Comparison of ENCODE assay signal across 8 mouse cellular contexts in the genomic region with DNA sequence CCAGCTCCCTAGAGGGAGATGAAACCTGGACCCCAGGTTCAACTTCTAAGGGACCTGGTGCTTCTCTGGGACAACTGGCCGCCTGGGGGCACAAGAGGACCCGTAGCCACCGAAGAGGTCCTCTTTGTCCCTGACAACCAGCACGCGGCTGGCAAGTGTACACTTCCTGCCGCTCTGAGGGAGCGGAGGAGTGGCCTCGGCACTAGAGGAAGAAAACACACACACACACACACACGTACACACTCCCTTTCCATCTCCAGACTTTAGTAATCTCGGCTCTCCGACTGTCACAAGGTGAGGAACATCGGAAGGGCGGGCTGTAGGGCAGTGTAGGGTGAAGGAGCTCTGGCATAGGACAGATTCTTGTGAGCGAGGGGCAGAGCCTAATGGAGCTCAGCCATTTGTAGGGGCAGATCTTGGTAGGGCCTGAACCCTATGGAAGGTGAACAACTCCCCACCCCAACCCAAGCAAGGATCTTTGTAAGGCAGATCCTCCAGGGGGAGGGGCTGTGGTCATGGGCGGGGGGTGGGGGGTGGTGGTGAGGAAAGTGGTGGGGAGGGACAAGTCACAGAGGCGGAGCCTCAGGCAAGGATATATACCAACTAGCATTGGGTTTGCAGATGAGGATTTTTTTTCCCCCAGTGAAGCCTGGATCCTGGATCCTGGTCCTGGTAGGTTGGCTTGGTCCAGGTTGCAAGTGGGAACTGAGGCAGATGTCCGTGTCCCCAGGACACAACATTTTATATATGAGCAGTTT. TPM values are rescaled to one million over a fixed set of nuclear protein-coding genes. Genes with fewer than 3 reads are reported as not detected.
DNase-seq lines count a peak whose midpoint lies in the region; ATAC-seq and TF ChIP-seq lines count a peak whose summit lies in the region.

No protein-coding gene starts in this region.

- peak; percentile 93 for ATAC-seq in hindbrain, postnatal 0 days

- no peaks in the 10 kb centered on the region for H3K27me3 ChIP-seq in hindbrain, postnatal 0 days (ENCODE audit: insufficient read depth, low read length)
- peaks cover 5% of the 10 kb centered on the region for H3K27me3 ChIP-seq in midbrain, embryonic 10.5 days (ENCODE audit: low read depth, poor library complexity, severe bottlenecking)

- peaks cover 8% of the 10 kb centered on the region; the same call in 1 of the 2 replicates for H3K4me1 ChIP-seq in hindbrain, postnatal 0 days (ENCODE audit: insufficient read depth, low read length)
- peaks cover 25% of the 10 kb centered on the region for H3K4me1 ChIP-seq in midbrain, embryonic 10.5 days

- H3K9me3 ChIP-seq in hindbrain, postnatal 0 days (ENCODE audit: low read length), result no peaks in the 10 kb centered on the region
- no peaks in the 10 kb centered on the region for H3K9me3 ChIP-seq in midbrain, embryonic 10.5 days (replicated peaks)

- 16% methylated on average over 17 of the region's 17 CpGs for WGBS in hindbrain, postnatal 0 days
- WGBS in midbrain, embryonic 10.5 days, result 8% methylated on average over 17 of the region's 17 CpGs

- H3K27ac ChIP-seq in hindbrain, postnatal 0 days, result peak overlapping the region; percentile 65; the same call in 1 of the 2 replicates
- H3K27ac ChIP-seq in midbrain, embryonic 10.5 days (replicated peaks), result peak overlapping the region; percentile 88

- H3K36me3 ChIP-seq in hindbrain, postnatal 0 days (ENCODE audit: insufficient read depth, low read length), result no peaks in the 10 kb centered on the region
- H3K36me3 ChIP-seq in midbrain, embryonic 10.5 days, result no peaks in the 10 kb centered on the region

- TF ChIP-seq CTCF in hindbrain, postnatal 0 days (IDR thresholded peaks at IDR 0.05; ENCODE audit: low read depth), result peak; percentile 78

- H3K9ac ChIP-seq in hindbrain, postnatal 0 days (replicated peaks; ENCODE audit: low read length), result peak overlapping the region; percentile 46

- peak; percentile 90 for DNase-seq in ZHBTc4 (ENCODE audit: low read depth, low spot score)
- DNase-seq in cerebellum, postnatal 4 days (ENCODE audit: low spot score in 2 of 2), result peak; percentile 46 to 79
- peak; percentile 36 to 64 for DNase-seq in gastrocnemius, adult 8-10 months (ENCODE audit: low spot score in 2 of 2)
- peak; percentile 88 for DNase-seq in hindbrain, postnatal 0 days (ENCODE audit: low spot score)
- peak; percentile 87 for DNase-seq in left cerebral cortex, postnatal 4 days
- DNase-seq in midbrain, embryonic 10.5 days (ENCODE audit: low spot score), result peak; percentile 79
- peak; percentile 34 to 36 for DNase-seq in right cerebral cortex, postnatal 36 days (ENCODE audit: low spot score in 2 of 2)
- DNase-seq in urinary bladder, postnatal 4 days (ENCODE audit: low spot score in 2 of 2), result peak; percentile 79 to 81

- peak overlapping the region; percentile 64 for H3K4me2 ChIP-seq in hindbrain, postnatal 0 days (ENCODE audit: low read depth, low read length)

- intact Hi-C loops in left cerebral cortex, postnatal 4 days (cut with DNase I), result no loop called here

- peak overlapping the region; percentile 30 for H3K4me3 ChIP-seq in hindbrain, postnatal 0 days (ENCODE audit: low read length)
- H3K4me3 ChIP-seq in midbrain, embryonic 10.5 days, result peak overlapping the region; percentile 56

RNA-seq across cellular contexts. Expression of gene Stk25, which starts 10.5 kb away (rescaled TPM):
- 100 to 1,000 TPM in 2 of 4 experiments, 10 to 100 TPM in 2; 89.9 to 104 (median 96.5) TPM for total RNA-seq in gastrocnemius, adult 8-10 months (2022)
- 261 and 340 TPM in 2 replicates for total RNA-seq in hindbrain, postnatal 0 days (2014; rRNA removed)
- polyA plus RNA-seq in hindbrain, postnatal 0 days (2015; fragmentation: Nextera tagmentation; extraction: Ambion mirVana), result 309 and 328 TPM in 2 replicates
- 100 to 1,000 TPM; 352 to 377 TPM for total RNA-seq in left cerebral cortex, postnatal 4 days (2021)
- polyA plus RNA-seq in midbrain, embryonic 10.5 days (2016; fragmentation: Nextera tagmentation; extraction: Ambion mirVana), result 165 and 198 TPM in 2 replicates

RNA-seq across cellular contexts. Expression of gene Bok, which starts 16.5 kb away (rescaled TPM):
- 1 to 10 TPM in 3 of 4 experiments, under 1 TPM in 1; 0.41 to 1.2 (median 1.0) TPM for total RNA-seq in gastrocnemius, adult 8-10 months (2022)
- total RNA-seq in hindbrain, postnatal 0 days (2014; rRNA removed), result 133 and 136 TPM in 2 replicates
- polyA plus RNA-seq in hindbrain, postnatal 0 days (2015; fragmentation: Nextera tagmentation; extraction: Ambion mirVana), result 97.6 and 103 TPM in 2 replicates
- total RNA-seq in left cerebral cortex, postnatal 4 days (2021), result 10 to 100 TPM; 45.0 to 48.7 TPM
- polyA plus RNA-seq in midbrain, embryonic 10.5 days (2016; fragmentation: Nextera tagmentation; extraction: Ambion mirVana), result 42.9 and 43.8 TPM in 2 replicates

Comparison
In these comparisons a context has a peak if more than half of its experiments do, and no peak if none do; other contexts are left out.
1. Peak in every context shown above with its lines: DNase-seq, ATAC-seq, H3K4me3 ChIP-seq and H3K27ac ChIP-seq.
2. DNase-seq: peak in every context shown above with its lines; median percentile 90 in ZHBTc4; 88 in hindbrain, postnatal 0 days; 87 in left cerebral cortex, postnatal 4 days; 80 in urinary bladder, postnatal 4 days; 79 in midbrain, embryonic 10.5 days; 62 in cerebellum, postnatal 4 days; 50 in gastrocnemius, adult 8-10 months; 35 in right cerebral cortex, postnatal 36 days.
3. RNA of gene Bok, which starts 16.5 kb away (total RNA-seq): 133 to 136 TPM in hindbrain, postnatal 0 days and 45.0 to 48.7 TPM in left cerebral cortex, postnatal 4 days; 0.41 to 1.2 TPM in gastrocnemius, adult 8-10 months; every median in the first group is over 10 times any median in the second.